Mouse (Mus musculus): ENCODE measurements around the gene Mrps27. TPM values are rescaled to one million over a fixed set of nuclear protein-coding genes. Genes with fewer than 3 reads are reported as not detected.

Gene Mrps27
- polyA plus RNA-seq, 1 experiment from 2014 or later, result 76.1 TPM

DNA sequence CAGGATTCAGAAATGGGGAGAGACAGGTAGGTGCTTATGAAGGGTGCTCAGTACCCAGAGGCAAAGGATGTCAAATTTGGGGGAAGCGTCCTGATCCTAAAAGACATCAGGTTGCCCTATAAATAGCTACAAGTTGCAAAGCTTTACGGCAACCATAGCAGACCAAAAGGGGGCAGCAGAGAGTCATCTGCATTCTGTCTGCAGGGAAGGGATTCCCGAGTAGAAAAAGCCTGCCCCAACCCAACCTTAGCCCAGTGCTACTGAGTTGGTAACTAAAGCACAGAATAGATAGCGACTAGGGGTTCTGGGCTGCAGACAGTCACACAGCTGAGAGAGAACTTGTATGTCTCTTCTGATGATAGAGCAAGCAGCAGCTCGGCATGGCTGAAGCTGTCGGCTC lies 31.0 kb downstream of the Mrps27 start:
- ATAC-seq, result no peak
- Histone ChIP-seq H3K4me3 (ENCODE audit: low read length) (no peak overlapping the region), H3K4me2 (ENCODE audit: low read depth, low read length) (no peak overlapping the region), H3K36me3 (ENCODE audit: control insufficient read depth, insufficient read depth, low read length) (no peaks in the 10 kb centered on the region), H3K27me3 (replicated peaks; ENCODE audit: control insufficient read depth, insufficient read depth, low read length) (no peaks in the 10 kb centered on the region), H3K4me1 (ENCODE audit: control insufficient read depth, insufficient read depth, low read length) (no peaks in the 10 kb centered on the region; the same call in 1 of the 2 replicates), H3K27ac (ENCODE audit: low read length) (no peak overlapping the region), H3K9me3 (ENCODE audit: control insufficient read depth, low read length) (no peaks in the 10 kb centered on the region), H3K9ac (ENCODE audit: low read depth, low read length) (no peak overlapping the region)
- WGBS, result 40% methylated on average over 6 of the region's 6 CpGs

DNA sequence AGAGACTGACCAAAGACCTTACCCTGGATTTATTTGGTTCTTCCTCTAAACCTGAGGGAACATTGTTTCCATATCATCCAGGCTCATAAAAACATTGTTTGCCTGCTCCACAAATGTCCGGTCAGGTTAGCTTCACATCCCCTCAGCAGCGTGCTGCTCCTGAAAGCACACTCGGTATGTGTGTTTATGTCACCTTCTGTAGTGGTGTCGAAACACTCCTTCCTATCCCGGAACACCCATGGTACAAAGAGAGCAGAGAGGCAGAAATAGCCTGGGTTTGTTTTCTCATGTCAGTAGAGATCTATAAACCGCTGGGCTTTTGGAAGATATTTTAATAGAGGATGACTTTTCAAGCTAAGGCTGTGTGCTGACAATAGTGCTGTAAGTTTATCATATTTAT lies 32.5 kb downstream of the Mrps27 start:
- ATAC-seq, result no peak
- Histone ChIP-seq H3K36me3 (ENCODE audit: control insufficient read depth, insufficient read depth, low read length) (no peaks in the 10 kb centered on the region), H3K27ac (ENCODE audit: low read length) (no peak overlapping the region), H3K4me1 (ENCODE audit: control insufficient read depth, insufficient read depth, low read length) (no peaks in the 10 kb centered on the region; the same call in 1 of the 2 replicates), H3K4me3 (ENCODE audit: low read length) (no peak overlapping the region), H3K9ac (ENCODE audit: low read depth, low read length) (no peak overlapping the region), H3K9me3 (ENCODE audit: control insufficient read depth, low read length) (no peaks in the 10 kb centered on the region), H3K4me2 (ENCODE audit: low read depth, low read length) (no peak overlapping the region), H3K27me3 (replicated peaks; ENCODE audit: control insufficient read depth, insufficient read depth, low read length) (no peaks in the 10 kb centered on the region)
- 80% methylated on average over 6 of the region's 6 CpGs for WGBS

DNA sequence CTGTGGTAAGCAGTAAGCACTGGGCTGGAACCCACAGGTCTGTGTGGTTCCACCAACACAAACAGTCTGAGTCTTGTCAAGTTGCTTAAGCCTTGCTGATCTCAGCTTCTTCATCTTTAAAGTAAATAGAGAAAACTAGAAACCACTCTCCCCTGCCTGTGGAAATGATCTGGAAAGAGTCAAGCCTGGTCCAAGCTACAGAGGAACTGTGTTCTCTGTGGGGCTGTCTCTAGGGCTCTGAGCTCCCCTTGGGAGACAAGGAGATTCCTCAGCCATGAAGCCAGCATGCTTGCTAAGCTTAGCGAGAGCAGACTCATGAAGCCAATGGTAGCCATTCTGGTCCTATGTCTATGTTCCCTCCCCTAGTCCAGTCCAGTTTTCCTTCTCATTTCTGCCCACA lies 33.6 kb downstream of the Mrps27 start:
- no peaks in the 10 kb centered on the region; the same call in 1 of the 2 replicates for H3K4me1 ChIP-seq (ENCODE audit: control insufficient read depth, insufficient read depth, low read length)
- WGBS, result 89% methylated on average over 1 of the region's 1 CpGs
- no peak overlapping the region for H3K4me2 ChIP-seq (ENCODE audit: low read depth, low read length)
- no peak overlapping the region for H3K4me3 ChIP-seq (ENCODE audit: low read length)
- no peaks in the 10 kb centered on the region for H3K27me3 ChIP-seq (replicated peaks; ENCODE audit: control insufficient read depth, insufficient read depth, low read length)
- H3K9ac ChIP-seq (ENCODE audit: low read depth, low read length), result no peak overlapping the region
- H3K27ac ChIP-seq (ENCODE audit: low read length), result no peak overlapping the region
- no peaks in the 10 kb centered on the region for H3K36me3 ChIP-seq (ENCODE audit: control insufficient read depth, insufficient read depth, low read length)
- ATAC-seq, result no peak
- no peaks in the 10 kb centered on the region for H3K9me3 ChIP-seq (ENCODE audit: control insufficient read depth, low read length)

DNA sequence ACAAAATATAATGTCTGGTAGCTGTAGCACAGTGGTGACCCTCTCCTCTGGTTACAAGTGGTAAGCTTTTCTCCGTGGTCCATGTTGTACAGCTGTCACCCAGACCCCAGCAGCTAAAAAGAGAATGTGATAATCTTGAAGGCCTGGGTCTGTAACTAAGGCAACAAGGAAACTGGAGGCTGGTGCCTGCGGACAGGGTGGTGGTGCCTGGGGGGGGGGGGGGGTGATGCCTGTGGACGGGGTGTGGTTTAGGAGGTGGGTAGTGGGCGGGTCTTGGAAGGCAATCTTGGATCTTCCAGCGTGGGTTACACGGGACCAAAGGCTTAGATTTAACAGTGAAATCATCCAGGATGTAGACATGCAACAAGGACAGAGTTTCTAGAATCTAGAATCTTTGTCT lies 37.8 kb downstream of the Mrps27 start:
- H3K4me2 ChIP-seq (ENCODE audit: low read depth, low read length), result no peak overlapping the region
- WGBS, result 56% methylated on average over 6 of the region's 6 CpGs
- ATAC-seq, result no peak

DNA sequence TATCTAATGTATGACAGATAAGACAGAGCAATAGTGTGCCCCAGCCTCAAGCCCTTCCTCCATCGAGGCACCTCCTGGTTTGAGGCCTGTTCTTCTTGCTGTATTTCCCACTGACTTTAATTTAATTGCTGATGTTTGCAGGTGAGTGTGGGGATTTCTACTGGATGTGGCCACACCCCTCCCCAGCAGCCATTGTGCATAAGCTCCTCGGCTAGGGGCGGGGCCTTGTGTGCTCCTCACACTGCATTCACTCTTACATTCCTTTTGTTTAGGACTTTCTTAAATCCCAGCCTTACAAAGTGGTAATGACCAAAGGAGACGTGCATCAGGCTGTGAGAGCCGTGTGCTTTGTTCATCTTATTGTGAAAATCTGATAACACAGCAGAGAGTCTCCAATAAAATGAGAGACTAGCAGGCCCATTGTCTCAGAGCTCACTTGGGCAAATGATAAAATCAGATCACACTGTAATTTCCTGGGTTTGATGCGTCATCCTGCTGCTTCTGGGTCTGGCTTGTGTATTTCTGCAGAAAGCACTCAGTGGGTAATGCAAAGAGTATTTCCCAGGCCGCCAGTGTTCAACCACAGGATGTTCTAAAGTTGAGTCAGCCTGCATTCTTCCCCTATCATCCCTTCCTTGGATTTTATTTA lies 40.1 kb downstream of the Mrps27 start:
- no peak for ATAC-seq
- Histone ChIP-seq H3K36me3 (ENCODE audit: control insufficient read depth, insufficient read depth, low read length) (no peaks in the 10 kb centered on the region), H3K27me3 (replicated peaks; ENCODE audit: control insufficient read depth, insufficient read depth, low read length) (no peaks in the 10 kb centered on the region), H3K4me1 (ENCODE audit: control insufficient read depth, insufficient read depth, low read length) (no peaks in the 10 kb centered on the region), H3K4me3 (ENCODE audit: low read length) (no peak overlapping the region), H3K9ac (ENCODE audit: low read depth, low read length) (no peak overlapping the region), H3K9me3 (ENCODE audit: control insufficient read depth, low read length) (no peaks in the 10 kb centered on the region), H3K27ac (ENCODE audit: low read length) (no peak overlapping the region), H3K4me2 (ENCODE audit: low read depth, low read length) (no peak overlapping the region)
- 77% methylated on average over 7 of the region's 7 CpGs for WGBS

More for the DNA sequence above, 37.8 kb downstream of the Mrps27 start:
- no peaks in the 10 kb centered on the region for H3K36me3 ChIP-seq (ENCODE audit: control insufficient read depth, insufficient read depth, low read length)
- H3K9ac ChIP-seq (ENCODE audit: low read depth, low read length), result no peak overlapping the region
- no peaks in the 10 kb centered on the region for H3K9me3 ChIP-seq (ENCODE audit: control insufficient read depth, low read length)
- no peaks in the 10 kb centered on the region for H3K4me1 ChIP-seq (ENCODE audit: control insufficient read depth, insufficient read depth, low read length)
- no peak overlapping the region for H3K4me3 ChIP-seq (ENCODE audit: low read length)
- H3K27me3 ChIP-seq (replicated peaks; ENCODE audit: control insufficient read depth, insufficient read depth, low read length), result no peaks in the 10 kb centered on the region
- no peak overlapping the region for H3K27ac ChIP-seq (ENCODE audit: low read length)

DNA sequence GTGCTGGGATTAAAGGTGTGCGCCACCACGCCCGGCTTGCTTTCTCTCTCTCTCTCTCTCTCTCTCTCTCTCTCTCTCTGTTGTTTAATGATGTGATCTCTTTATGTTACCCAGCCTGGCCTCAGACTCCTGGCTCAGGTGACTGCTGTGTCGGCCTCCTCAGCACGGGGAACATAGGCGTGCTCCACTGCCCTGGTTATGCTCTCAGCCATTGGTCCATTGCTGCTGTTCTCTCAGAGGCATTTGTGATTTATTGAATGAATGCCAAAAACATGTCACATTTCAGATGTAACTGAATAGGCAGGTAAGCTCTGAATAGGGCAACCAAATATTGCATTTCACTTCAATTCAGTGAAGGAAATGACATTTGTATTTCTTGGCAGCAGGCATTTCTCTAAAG lies 41.3 kb downstream of the Mrps27 start:
- Histone ChIP-seq H3K4me3 (ENCODE audit: low read length) (no peak overlapping the region), H3K36me3 (ENCODE audit: control insufficient read depth, insufficient read depth, low read length) (no peaks in the 10 kb centered on the region), H3K27me3 (replicated peaks; ENCODE audit: control insufficient read depth, insufficient read depth, low read length) (no peaks in the 10 kb centered on the region), H3K4me2 (ENCODE audit: low read depth, low read length) (no peak overlapping the region), H3K9ac (ENCODE audit: low read depth, low read length) (no peak overlapping the region), H3K27ac (ENCODE audit: low read length) (no peak overlapping the region), H3K4me1 (ENCODE audit: control insufficient read depth, insufficient read depth, low read length) (no peaks in the 10 kb centered on the region), H3K9me3 (ENCODE audit: control insufficient read depth, low read length) (no peaks in the 10 kb centered on the region)
- 97% methylated on average over 6 of the region's 6 CpGs for WGBS
- no peak for ATAC-seq

DNA sequence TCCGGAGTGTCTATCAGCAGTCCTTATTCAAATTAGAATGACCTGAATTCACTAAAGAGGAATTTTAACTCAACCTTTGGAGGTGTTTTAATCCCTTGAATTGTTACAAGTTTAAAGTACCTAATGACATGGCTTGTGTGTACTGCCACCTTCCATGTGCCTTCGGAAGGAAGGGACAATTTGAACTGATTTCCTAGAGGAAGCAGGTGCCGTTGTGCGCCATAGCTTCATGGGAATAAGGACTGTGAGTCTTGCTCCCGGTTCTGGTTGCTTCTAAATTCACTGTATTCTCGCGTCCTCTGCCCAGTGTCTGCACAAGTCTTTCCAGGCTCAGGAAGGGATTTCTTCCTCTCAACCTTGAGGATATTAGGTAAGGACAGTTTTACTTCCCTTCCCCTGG lies 41.8 kb downstream of the Mrps27 start:
- 88% methylated on average over 7 of the region's 7 CpGs for WGBS
- Histone ChIP-seq H3K4me1 (ENCODE audit: control insufficient read depth, insufficient read depth, low read length) (no peaks in the 10 kb centered on the region), H3K9me3 (ENCODE audit: control insufficient read depth, low read length) (no peaks in the 10 kb centered on the region), H3K27me3 (replicated peaks; ENCODE audit: control insufficient read depth, insufficient read depth, low read length) (no peaks in the 10 kb centered on the region), H3K36me3 (ENCODE audit: control insufficient read depth, insufficient read depth, low read length) (no peaks in the 10 kb centered on the region), H3K27ac (ENCODE audit: low read length) (no peak overlapping the region), H3K4me2 (ENCODE audit: low read depth, low read length) (no peak overlapping the region), H3K4me3 (ENCODE audit: low read length) (no peak overlapping the region), H3K9ac (ENCODE audit: low read depth, low read length) (no peak overlapping the region)
- ATAC-seq, result no peak

DNA sequence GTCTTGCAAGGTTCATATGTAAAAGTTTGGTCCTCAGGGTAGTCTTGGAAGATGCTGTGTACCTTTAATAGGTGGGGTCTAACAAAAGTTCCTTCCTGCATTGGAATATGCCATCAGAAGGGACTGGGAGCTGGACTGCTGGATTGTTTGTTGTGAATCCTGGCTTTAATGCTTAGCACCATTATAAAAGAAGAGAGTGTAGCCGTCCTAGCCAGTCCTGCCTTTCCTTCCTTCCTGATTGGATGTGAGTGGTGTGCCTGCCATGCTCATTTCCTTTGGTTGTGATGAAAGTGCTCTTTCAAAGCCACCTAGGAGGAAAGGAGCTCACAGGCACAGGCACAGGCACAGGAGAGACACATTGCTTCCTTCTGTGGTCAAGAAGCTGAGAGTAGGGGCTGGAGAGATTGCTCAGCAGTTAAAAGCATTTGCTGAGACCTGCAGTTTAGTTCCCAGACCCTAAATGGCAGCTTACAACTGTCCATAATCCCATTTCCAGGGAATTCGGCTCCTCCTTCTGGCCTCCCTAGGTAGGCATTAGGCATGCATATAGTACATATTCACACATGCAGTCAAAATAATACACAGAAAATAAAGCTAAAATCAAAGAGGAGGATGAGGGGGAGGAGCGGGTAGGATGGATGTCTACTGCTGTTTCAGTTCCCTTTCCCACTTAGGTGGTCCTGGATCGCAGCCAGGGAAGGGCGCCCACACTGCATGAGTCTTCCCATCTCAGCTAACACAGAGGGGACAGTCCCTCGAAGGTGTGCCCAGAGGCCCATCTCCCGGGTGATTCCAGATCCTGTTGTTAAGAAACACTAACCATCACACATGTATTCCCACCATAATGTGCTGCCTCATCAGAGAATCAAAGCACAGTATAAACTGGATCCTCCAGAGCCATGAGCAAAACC lies 43.6 kb downstream of the Mrps27 start:
- H3K9me3 ChIP-seq (ENCODE audit: control insufficient read depth, low read length), result no peaks in the 10 kb centered on the region
- no peak overlapping the region for H3K27ac ChIP-seq (ENCODE audit: low read length)
- 77% methylated on average over 7 of the region's 7 CpGs for WGBS
- H3K36me3 ChIP-seq (ENCODE audit: control insufficient read depth, insufficient read depth, low read length), result no peaks in the 10 kb centered on the region
- no peak overlapping the region for H3K9ac ChIP-seq (ENCODE audit: low read depth, low read length)
- no peak overlapping the region for H3K4me3 ChIP-seq (ENCODE audit: low read length)
- H3K4me1 ChIP-seq (ENCODE audit: control insufficient read depth, insufficient read depth, low read length), result no peaks in the 10 kb centered on the region
- ATAC-seq, result no peak
- H3K27me3 ChIP-seq (replicated peaks; ENCODE audit: control insufficient read depth, insufficient read depth, low read length), result no peaks in the 10 kb centered on the region
- H3K4me2 ChIP-seq (ENCODE audit: low read depth, low read length), result no peak overlapping the region

DNA sequence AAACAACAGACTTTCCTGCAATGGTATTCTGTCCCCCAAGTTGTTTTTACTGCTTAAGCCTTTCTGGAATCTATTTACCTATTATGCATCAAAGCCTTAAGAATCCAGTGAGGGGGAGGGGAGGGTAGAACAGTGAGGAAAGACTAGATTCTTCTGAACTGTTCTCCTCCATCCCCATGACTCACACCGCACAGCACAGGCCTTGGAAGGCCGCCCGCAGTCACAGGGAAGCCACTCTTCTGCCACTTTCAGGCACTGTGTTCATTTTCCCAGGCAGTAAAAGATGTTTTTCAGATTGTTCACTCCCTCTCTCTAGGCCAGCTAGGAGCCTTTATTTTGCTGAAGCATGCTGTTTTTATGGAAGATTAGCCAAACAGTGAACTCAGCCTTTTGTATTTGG lies 46.8 kb downstream of the Mrps27 start:
- no peak for ATAC-seq
- Histone ChIP-seq H3K36me3 (ENCODE audit: control insufficient read depth, insufficient read depth, low read length) (no peaks in the 10 kb centered on the region), H3K9me3 (ENCODE audit: control insufficient read depth, low read length) (no peaks in the 10 kb centered on the region), H3K9ac (ENCODE audit: low read depth, low read length) (no peak overlapping the region), H3K27me3 (replicated peaks; ENCODE audit: control insufficient read depth, insufficient read depth, low read length) (no peaks in the 10 kb centered on the region), H3K4me1 (ENCODE audit: control insufficient read depth, insufficient read depth, low read length) (no peaks in the 10 kb centered on the region), H3K4me2 (ENCODE audit: low read depth, low read length) (no peak overlapping the region), H3K4me3 (ENCODE audit: low read length) (no peak overlapping the region), H3K27ac (ENCODE audit: low read length) (no peak overlapping the region)
- WGBS, result 87% methylated on average over 3 of the region's 3 CpGs
